Mouse (Mus musculus): ENCODE results near the gene Slit3.

DNA sequence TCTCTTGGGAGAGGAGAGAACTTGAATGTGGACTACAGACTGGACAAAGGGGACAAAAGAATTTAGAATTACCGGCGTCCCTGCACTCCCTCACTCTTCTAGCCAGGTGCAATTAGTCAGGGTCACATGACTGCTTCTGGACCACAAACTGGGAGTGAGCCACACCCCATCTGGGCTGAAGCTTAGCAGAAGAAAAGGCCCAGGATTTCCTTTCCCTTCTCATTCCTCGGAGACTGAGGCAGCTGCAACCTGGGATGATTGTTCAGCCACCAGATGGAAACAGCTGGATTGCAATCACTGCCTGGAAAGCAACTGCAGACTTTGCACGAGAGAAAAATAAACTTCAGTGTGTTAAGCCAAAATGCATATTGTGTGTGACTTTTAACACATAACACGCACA, 35.0 kb upstream of the Slit3 start:
- TF ChIP-seq CTCF (IDR thresholded peaks at IDR 0.05; ENCODE audit: low read depth): no peak
- no peak for TF ChIP-seq EP300 (IDR thresholded peaks at IDR 0.05; ENCODE audit: low read depth)
